27 mouse cellular contexts compared by ENCODE assay signal in genomic region chr2:30009101-30009500, GRCm38 (mm10). TPM values are rescaled to one million over a fixed set of nuclear protein-coding genes. Genes with fewer than 3 reads are reported as not detected.
A peak's percentile ranks its signal among the peaks of the same experiment; 100 is the strongest.
DNase-seq lines count a peak whose midpoint lies in the region; ATAC-seq and TF ChIP-seq lines count a peak whose summit lies in the region.
"Had no signal": no experiment of that assay in that cellular context is flagged by ENCODE, and none has a peak within 500 bp of the region (broad histone marks: within the 10 kb centered on the region; RNA-seq: fewer than 3 reads in every experiment).

No protein-coding gene starts in this region.

- ATAC-seq in kidney, embryonic 16.5 days (ENCODE audit: low FRiP score, low TSS enrichment): no peak
- no peak for ATAC-seq in lung, embryonic 14.5 days (ENCODE audit: insufficient read depth)
- ATAC-seq: activated CD4-positive, CD25-positive, alpha-beta regulatory T cell, adult 4 months; CD4-positive, CD25-positive, alpha-beta regulatory T cell, adult 4 months; forebrain, embryonic 15.5 days had no signal

- no peaks in the 10 kb centered on the region for H3K9me3 ChIP-seq in kidney, embryonic 16.5 days (ENCODE audit: low read length)
- no peaks in the 10 kb centered on the region for H3K9me3 ChIP-seq in lung, embryonic 14.5 days (ENCODE audit: low read depth, low read length)
- H3K9me3 ChIP-seq: embryonic facial prominence, embryonic 10.5 days; embryonic facial prominence, embryonic 13.5 days; forebrain, embryonic 12.5 days; forebrain, embryonic 15.5 days; heart, embryonic 12.5 days; heart, embryonic 15.5 days; hindbrain, embryonic 12.5 days; hindbrain, embryonic 15.5 days had no signal

- intact Hi-C loops in gastrocnemius, postnatal 36 days (cut with DNase I): no loop called here

- WGBS in kidney, adult 2 months: 39% methylated on average over 1 of the region's 1 CpGs
- WGBS in kidney, embryonic 16.5 days: 39% methylated on average over 1 of the region's 1 CpGs
- 37% methylated on average over 1 of the region's 1 CpGs for WGBS in lung, embryonic 14.5 days

- H3K36me3 ChIP-seq in kidney, adult 2 months (ENCODE audit: control insufficient read depth, insufficient read depth, low read length): peaks cover 27% of the 10 kb centered on the region
- H3K36me3 ChIP-seq in kidney, embryonic 16.5 days (ENCODE audit: insufficient read depth, low read length): peaks cover 77% of the 10 kb centered on the region
- peaks cover 99% of the 10 kb centered on the region for H3K36me3 ChIP-seq in lung, embryonic 14.5 days (ENCODE audit: insufficient read depth)

- H3K27me3 ChIP-seq in kidney, adult 2 months (replicated peaks; ENCODE audit: control insufficient read depth, insufficient read depth, low read length): no peaks in the 10 kb centered on the region
- H3K27me3 ChIP-seq in kidney, embryonic 16.5 days (ENCODE audit: insufficient read depth, low read length): no peaks in the 10 kb centered on the region
- no peaks in the 10 kb centered on the region for H3K27me3 ChIP-seq in lung, embryonic 14.5 days (ENCODE audit: insufficient read depth, low read length)
- H3K27me3 ChIP-seq: embryonic facial prominence, embryonic 13.5 days; forebrain, embryonic 12.5 days; forebrain, embryonic 15.5 days; heart, embryonic 12.5 days; heart, embryonic 15.5 days; hindbrain, embryonic 12.5 days; hindbrain, embryonic 15.5 days had no signal

- H3K4me1 ChIP-seq in kidney, adult 2 months (ENCODE audit: control insufficient read depth, insufficient read depth, low read length): no peaks in the 10 kb centered on the region
- no peaks in the 10 kb centered on the region for H3K4me1 ChIP-seq in kidney, embryonic 16.5 days (ENCODE audit: insufficient read depth, low read length)
- H3K4me1 ChIP-seq in lung, embryonic 14.5 days (ENCODE audit: insufficient read depth): no peaks in the 10 kb centered on the region
- H3K4me1 ChIP-seq: embryonic facial prominence, embryonic 10.5 days; embryonic facial prominence, embryonic 13.5 days; forebrain, embryonic 12.5 days; forebrain, embryonic 15.5 days; heart, embryonic 12.5 days; heart, embryonic 15.5 days; hindbrain, embryonic 12.5 days had no signal

- no peak overlapping the region for H3K9ac ChIP-seq in kidney, embryonic 16.5 days (replicated peaks; ENCODE audit: low read length)
- no peak overlapping the region for H3K9ac ChIP-seq in lung, embryonic 14.5 days
- H3K9ac ChIP-seq: embryonic facial prominence, embryonic 13.5 days; forebrain, embryonic 12.5 days; forebrain, embryonic 15.5 days; heart, embryonic 12.5 days; heart, embryonic 15.5 days; hindbrain, embryonic 12.5 days; hindbrain, embryonic 15.5 days had no signal

- H3K27ac ChIP-seq in kidney, adult 2 months (ENCODE audit: insufficient read depth, low read depth, low read length): no peak overlapping the region
- H3K27ac ChIP-seq in kidney, embryonic 16.5 days (ENCODE audit: low read length): no peak overlapping the region
- no peak overlapping the region for H3K27ac ChIP-seq in lung, embryonic 14.5 days (ENCODE audit: low read depth)
- H3K27ac ChIP-seq: embryonic facial prominence, embryonic 10.5 days; embryonic facial prominence, embryonic 13.5 days; forebrain, embryonic 12.5 days; forebrain, embryonic 15.5 days; heart, embryonic 15.5 days; hindbrain, embryonic 12.5 days; hindbrain, embryonic 15.5 days had no signal

- TF ChIP-seq POLR2A in kidney, adult 2 months (IDR thresholded peaks at IDR 0.05; ENCODE audit: low read depth, low read length): no peak

- no peak overlapping the region for H3K4me2 ChIP-seq in kidney, embryonic 16.5 days (replicated peaks; ENCODE audit: low read depth, low read length)
- no peak overlapping the region for H3K4me2 ChIP-seq in lung, embryonic 14.5 days
- H3K4me2 ChIP-seq: embryonic facial prominence, embryonic 13.5 days; forebrain, embryonic 12.5 days; forebrain, embryonic 15.5 days; heart, embryonic 12.5 days; heart, embryonic 15.5 days; hindbrain, embryonic 12.5 days; hindbrain, embryonic 15.5 days had no signal

- peak; percentile 64 for DNase-seq in kidney, adult 2 months
- DNase-seq in kidney, postnatal 10 days: peak; percentile 50
- no peak for DNase-seq in kidney, adult 18-20 months
- peak; percentile 25 for DNase-seq in lung, embryonic 14.5 days
- DNase-seq in lung, postnatal 4 days: no peak
- no peak for DNase-seq in gastrocnemius, postnatal 36 days
- DNase-seq: adrenal gland, adult 8-10 months; adrenal gland, postnatal 25 days; cerebellum, adult 11-12 months; cerebellum, adult 8-10 months; cerebellum, postnatal 10 days; cerebellum, postnatal 36 days; embryo, embryonic 11 days; gastrocnemius, postnatal 25 days; heart, postnatal 14 days had no signal

- no peak for TF ChIP-seq CTCF in kidney, adult 2 months (conservative IDR thresholded peaks at IDR 0.05; ENCODE audit: insufficient read depth, insufficient read length, low read depth, low read length)
- TF ChIP-seq CTCF in lung, embryonic 14.5 days (IDR thresholded peaks at IDR 0.05; ENCODE audit: low read depth): no peak

- H3K4me3 ChIP-seq in kidney, adult 2 months (ENCODE audit: insufficient read depth, low read depth, low read length): no peak overlapping the region
- H3K4me3 ChIP-seq in kidney, embryonic 16.5 days (ENCODE audit: low read length): no peak overlapping the region
- no peak overlapping the region for H3K4me3 ChIP-seq in lung, embryonic 14.5 days (ENCODE audit: low read depth, low read length)
- H3K4me3 ChIP-seq: embryonic facial prominence, embryonic 10.5 days; embryonic facial prominence, embryonic 13.5 days; erythroblast, embryonic 14.5 days; forebrain, embryonic 12.5 days; forebrain, embryonic 15.5 days; heart, embryonic 12.5 days; heart, embryonic 15.5 days; hindbrain, embryonic 12.5 days; hindbrain, embryonic 15.5 days had no signal

RNA-seq across cellular contexts. Expression of gene Wdr34, which starts 39.6 kb away (rescaled TPM):
- polyA plus RNA-seq in kidney, adult 2 months (2012; rRNA removed): 32.0 and 37.8 TPM in 2 replicates
- polyA plus RNA-seq in kidney, embryonic 16.5 days (2015; fragmentation: Nextera tagmentation; extraction: Ambion mirVana): 42.5 and 44.1 TPM in 2 replicates
- polyA plus RNA-seq in lung, embryonic 14.5 days (2014; fragmentation: Nextera tagmentation; extraction: Ambion mirVana): 27.7 and 28.5 TPM in 2 replicates
- 1 to 10 TPM; 3.9 to 4.1 TPM for total RNA-seq in gastrocnemius, postnatal 36 days (2021)

RNA-seq across cellular contexts. Expression of gene Sptan1, which starts 43.7 kb away (rescaled TPM):
- 237 and 250 TPM in 2 replicates for polyA plus RNA-seq in kidney, adult 2 months (2012; rRNA removed)
- polyA plus RNA-seq in kidney, embryonic 16.5 days (2015; fragmentation: Nextera tagmentation; extraction: Ambion mirVana): 102 and 109 TPM in 2 replicates
- 149 and 154 TPM in 2 replicates for polyA plus RNA-seq in lung, embryonic 14.5 days (2014; fragmentation: Nextera tagmentation; extraction: Ambion mirVana)
- 10 to 100 TPM; 42.0 to 55.4 TPM for total RNA-seq in gastrocnemius, postnatal 36 days (2021)

RNA-seq across cellular contexts. Expression of gene Set, which starts 48.1 kb away (rescaled TPM):
- 30.4 and 37.4 TPM in 2 replicates for polyA plus RNA-seq in kidney, adult 2 months (2012; rRNA removed)
- 430 and 458 TPM in 2 replicates for polyA plus RNA-seq in kidney, embryonic 16.5 days (2015; fragmentation: Nextera tagmentation; extraction: Ambion mirVana)
- 564 and 591 TPM in 2 replicates for polyA plus RNA-seq in lung, embryonic 14.5 days (2014; fragmentation: Nextera tagmentation; extraction: Ambion mirVana)
- 10 to 100 TPM; 81.3 to 93.3 TPM for total RNA-seq in gastrocnemius, postnatal 36 days (2021)

Comparison
In these comparisons a context has a peak if more than half of its experiments do, and no peak if none do; other contexts are left out.
1. DNase-seq: peak in kidney, adult 2 months (single experiment), kidney, postnatal 10 days (single experiment) and lung, embryonic 14.5 days (single experiment); none in kidney, adult 18-20 months (single experiment), lung, postnatal 4 days (0 of 2) and gastrocnemius, postnatal 36 days (0 of 2).
2. RNA of gene Set, which starts 48.1 kb away (polyA plus RNA-seq): 564 to 591 TPM in lung, embryonic 14.5 days and 430 to 458 TPM in kidney, embryonic 16.5 days; 30.4 to 37.4 TPM in kidney, adult 2 months; every median in the first group is over 10 times any median in the second.